Mouse (Mus musculus) G1E (cell line): ENCODE measurements around the gene Igfn1. TPM values are rescaled to one million over a fixed set of nuclear protein-coding genes. Genes with fewer than 3 reads are reported as not detected.

ENCODE experiments used
- ATAC-seq: 2 replicates; pipeline ENCODE4 v1.8.0; 2016; ENCODE audit warnings: mild to moderate bottlenecking; ENCODE audit not compliant: insufficient number of reproducible peaks, poor library complexity, low FRiP score, severe bottlenecking; ENCODE audit errors: extremely low read depth
- DNase-seq: peaks from one replicate; pipeline ENCODE4 v3.0.0; 2012; ENCODE audit warnings: low spot score
- H3K27me3 ChIP-seq: 2 replicates; pipeline ENCODE4 v1.6.1; 2012; ENCODE audit warnings: mild to moderate bottlenecking, low read length, inconsistent platforms; ENCODE audit not compliant: insufficient read depth
- H3K36me3 ChIP-seq: replicated peaks from 2 replicates; pipeline ENCODE3; 2012; ENCODE audit warnings: mild to moderate bottlenecking, inconsistent platforms
- H3K4me1 ChIP-seq: 2 replicates; pipeline ENCODE4 v1.6.1; 2012; ENCODE audit warnings: low read depth, low read length, inconsistent platforms, mixed read lengths; ENCODE audit not compliant: insufficient read depth
- H3K4me3 ChIP-seq: 2 replicates; pipeline ENCODE4 v1.5.1; 2012; ENCODE audit warnings: low read depth, mild to moderate bottlenecking, inconsistent platforms, low read length, moderate library complexity, mixed read lengths
- H3K9me3 ChIP-seq: replicated peaks from 2 replicates; pipeline ENCODE4 v1.6.1; 2012; ENCODE audit warnings: inconsistent platforms
- CTCF ChIP-seq: IDR thresholded peaks from 2 replicates; pipeline ENCODE4 v1.5.1; 2012; ENCODE audit warnings: low read depth, low read length, inconsistent platforms, mixed read lengths
- GATA1 ChIP-seq: IDR thresholded peaks from 2 replicates; pipeline ENCODE4 v1.6.1; 2012; ENCODE audit warnings: borderline replicate concordance, low read length, inconsistent platforms, mixed read lengths
- GATA2 ChIP-seq: IDR thresholded peaks from 2 replicates; pipeline ENCODE4 v1.6.1; 2012; ENCODE audit warnings: low read depth, low read length, inconsistent platforms, borderline replicate concordance
- POLR2AphosphoS5 ChIP-seq: IDR thresholded peaks from 2 replicates; pipeline ENCODE4 v1.6.1; 2012; ENCODE audit warnings: low read depth, low read length, inconsistent platforms; ENCODE audit not compliant: insufficient replicate concordance
- TAL1 ChIP-seq: conservative IDR thresholded peaks from 2 replicates; pipeline ENCODE4 v1.6.1; 2012; ENCODE audit warnings: low read depth, low read length, inconsistent platforms, mixed read lengths
- polyA plus RNA-seq: library from polyadenylated mRNA; stranded (reverse); fragments of >175 nt; gene quantifications from 2 replicates; pipeline ENCODE4 v1.2.3, GENCODE M21; 2012
- total RNA-seq, 2 experiments: library from RNA; stranded (forward) in 1 of 2; stranded (reverse) in 1 of 2; fragments of 200-1000 nt in 1 of 2; fragments of >200 nt in 1 of 2; fragmentation: Nextera tagmentation in 1 of 2; gene quantifications; 2 replicates each; pipeline ENCODE4 v1.2.3; 2014 to 2017

Igfn1 gene
- total and polyA plus RNA-seq, 3 experiments = 0.02 to 0.11 TPM; not detected in 1

DNA sequence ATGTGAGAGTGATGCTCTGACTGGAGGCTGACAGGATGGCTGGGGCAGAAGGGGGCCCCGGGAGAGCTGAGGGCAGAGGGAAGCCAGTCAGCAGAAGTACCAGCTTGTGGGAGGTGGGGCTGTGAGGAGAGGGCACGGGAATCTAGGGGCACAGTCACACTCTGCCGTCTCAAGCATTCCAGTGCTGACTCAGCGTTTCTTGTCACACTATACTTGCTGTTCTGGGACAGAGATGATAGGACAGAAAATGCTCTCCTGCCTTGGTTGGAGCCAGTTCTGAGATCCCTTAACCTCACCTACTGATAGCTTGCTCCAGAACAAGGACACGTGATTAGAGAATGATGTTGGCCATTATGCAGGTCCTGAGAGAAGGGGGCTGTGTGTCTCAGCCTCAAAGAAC is 43.0 kb downstream of the Igfn1 start:
- DNase-seq = no peak
- H3K4me3 ChIP-seq = no peak overlapping the region
- TF ChIP-seq POLR2AphosphoS5 (no peak), GATA2 (no peak), GATA1 (no peak), CTCF (no peak), TAL1 (no peak)
- ATAC-seq = no peak
- no peaks in the 10 kb centered on the region for H3K9me3 ChIP-seq
- H3K36me3 ChIP-seq = no peaks in the 10 kb centered on the region
- peaks cover 84% of the 10 kb centered on the region for H3K27me3 ChIP-seq
- H3K4me1 ChIP-seq = peaks cover 21% of the 10 kb centered on the region

DNA sequence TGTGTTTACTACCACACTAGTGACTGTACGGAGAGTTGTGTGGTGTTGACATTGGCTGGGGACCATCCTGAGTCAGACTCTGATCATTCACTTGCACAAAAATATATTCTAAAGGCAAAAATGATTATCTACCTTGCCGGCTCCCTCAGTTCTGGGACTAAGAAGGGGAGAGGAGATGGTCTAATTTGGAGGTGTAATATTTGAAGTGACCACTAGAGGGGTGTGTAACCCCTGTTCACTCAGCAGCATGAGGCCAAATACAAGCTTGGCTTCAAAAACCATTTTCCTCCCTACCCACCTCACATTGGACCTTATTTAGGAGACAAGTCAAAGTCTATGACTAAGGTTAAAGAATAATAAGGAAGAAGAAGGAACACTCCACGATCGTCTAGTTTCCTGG is 47.7 kb downstream of the Igfn1 start:
- peak; percentile 90 for TF ChIP-seq CTCF
- no peak for TF ChIP-seq TAL1
- H3K4me3 ChIP-seq = no peak overlapping the region
- DNase-seq (peak; percentile 51), ATAC-seq (0 out of 2 replicates have a peak, but pooled peaks have one; percentile 51)
- H3K27me3 ChIP-seq = peaks cover 72% of the 10 kb centered on the region
- H3K4me1 ChIP-seq = peaks cover 16% of the 10 kb centered on the region
- H3K36me3 ChIP-seq = no peaks in the 10 kb centered on the region
- no peaks in the 10 kb centered on the region for H3K9me3 ChIP-seq

DNA sequence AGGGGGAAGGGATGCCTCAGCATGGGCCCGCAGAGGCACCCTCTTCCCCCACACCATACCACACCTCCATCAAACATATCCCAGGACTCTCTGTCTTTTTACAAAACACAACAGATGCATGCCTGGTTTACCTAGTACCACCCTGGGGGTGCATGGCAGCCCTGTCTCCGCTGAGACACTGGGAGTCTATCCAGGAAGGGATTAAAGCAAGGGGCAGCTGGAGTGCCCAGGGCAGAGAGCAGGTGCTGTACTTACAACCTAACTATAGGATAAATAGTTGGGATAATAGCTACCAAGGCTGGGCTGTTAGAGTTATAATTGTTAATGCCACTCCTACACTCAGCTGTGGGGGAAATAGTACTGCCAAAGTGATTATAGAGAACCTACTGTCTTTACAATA is 57.3 kb downstream of the Igfn1 start:
- no peak for DNase-seq
- H3K9me3 ChIP-seq = no peaks in the 10 kb centered on the region
- no peak for ATAC-seq
- H3K36me3 ChIP-seq = no peaks in the 10 kb centered on the region
- H3K4me1 ChIP-seq = peaks cover 13% of the 10 kb centered on the region
- TF ChIP-seq CTCF (no peak), GATA2 (no peak), POLR2AphosphoS5 (no peak), GATA1 (no peak), TAL1 (no peak)
- no peak overlapping the region for H3K4me3 ChIP-seq
- H3K27me3 ChIP-seq = peaks cover 42% of the 10 kb centered on the region

DNA sequence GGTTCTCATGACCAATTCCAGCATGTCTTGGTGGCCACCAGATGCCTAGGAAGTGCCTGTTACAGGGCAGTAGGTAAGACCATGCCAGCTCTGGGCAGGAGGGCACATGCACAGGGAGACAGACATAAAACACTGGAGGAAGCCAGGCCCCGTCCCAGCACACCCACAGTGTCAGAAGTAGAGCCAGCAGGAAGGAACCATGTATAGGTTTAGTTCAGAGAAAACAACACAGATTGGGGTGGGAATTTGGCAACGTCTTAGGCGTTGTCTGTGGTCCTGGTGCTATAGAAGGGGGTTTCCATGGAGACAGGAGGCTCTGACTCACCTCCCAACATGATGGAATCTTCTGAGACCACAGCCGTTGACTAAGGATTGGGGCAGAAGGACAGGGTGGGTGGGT is 59.9 kb downstream of the Igfn1 start:
- Histone ChIP-seq H3K9me3 (no peaks in the 10 kb centered on the region), H3K36me3 (no peaks in the 10 kb centered on the region), H3K4me3 (no peak overlapping the region), H3K4me1 (peaks cover 28% of the 10 kb centered on the region), H3K27me3 (peaks cover 42% of the 10 kb centered on the region)
- no peak for TF ChIP-seq GATA2
- TF ChIP-seq GATA1 = no peak
- TF ChIP-seq POLR2AphosphoS5 = no peak
- TF ChIP-seq TAL1 = no peak
- no peak for TF ChIP-seq CTCF
- ATAC-seq (no peak), DNase-seq (no peak)

DNA sequence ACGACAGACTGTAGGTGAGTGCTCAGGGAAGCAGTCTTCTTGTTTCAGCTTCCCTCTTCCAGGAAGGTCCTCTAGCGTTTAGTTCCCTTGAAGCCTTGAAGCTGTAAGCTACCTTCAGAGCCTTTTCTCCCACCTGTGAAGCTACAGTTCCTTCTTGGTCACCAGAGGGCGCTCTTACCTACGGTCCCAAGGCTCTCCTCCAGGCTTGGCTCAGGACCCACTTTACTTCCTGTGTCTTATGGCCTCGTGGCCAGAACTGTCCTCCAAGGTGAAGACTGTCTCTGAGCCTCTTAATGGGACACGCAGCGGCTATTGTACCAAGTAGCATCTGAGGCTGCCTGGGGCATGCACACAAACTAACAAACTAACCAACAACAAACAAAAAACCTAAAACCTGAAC is 60.4 kb downstream of the Igfn1 start:
- no peak for TF ChIP-seq GATA2
- TF ChIP-seq POLR2AphosphoS5 = no peak
- peak; percentile 86 for TF ChIP-seq CTCF
- TF ChIP-seq TAL1 = no peak
- Histone ChIP-seq H3K4me1 (peaks cover 32% of the 10 kb centered on the region), H3K27me3 (peaks cover 39% of the 10 kb centered on the region), H3K4me3 (no peak overlapping the region), H3K36me3 (no peaks in the 10 kb centered on the region), H3K9me3 (no peaks in the 10 kb centered on the region)
- peak; percentile 73 for DNase-seq
- no peak for ATAC-seq

DNA sequence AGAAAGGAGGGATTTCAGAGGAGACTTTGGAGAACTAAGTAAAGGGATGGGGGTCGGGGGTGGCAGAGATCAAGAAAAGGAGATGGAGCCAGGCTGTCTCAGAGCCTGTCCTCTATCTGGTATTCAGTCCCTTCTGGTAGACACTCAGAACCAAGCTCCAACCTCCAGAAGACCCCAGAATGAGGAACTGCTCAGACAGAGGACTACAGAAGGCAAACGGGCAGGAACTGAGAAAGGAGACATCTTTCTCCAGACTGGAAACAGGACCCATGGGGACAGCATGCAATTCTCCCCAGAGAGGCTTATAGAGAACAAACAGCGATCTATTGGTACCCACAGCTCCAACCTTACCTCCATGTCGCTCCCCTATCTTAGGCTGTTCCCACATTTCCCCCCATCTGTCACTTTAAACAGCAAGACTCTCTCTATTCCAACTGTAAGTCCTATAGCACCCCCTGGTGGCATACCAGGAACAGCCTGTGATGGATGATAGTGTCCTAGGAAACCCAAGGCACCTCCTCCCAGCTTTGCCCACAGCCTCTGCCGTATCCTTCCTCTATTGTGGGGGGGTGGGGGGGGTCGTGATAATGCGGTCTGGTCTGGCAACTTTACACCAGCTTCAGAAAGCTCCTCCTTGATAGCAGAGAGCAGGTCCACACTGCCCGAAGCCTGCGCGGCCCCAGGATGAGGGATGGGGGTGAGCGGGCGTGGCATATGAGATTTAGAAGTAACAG is 61.4 kb downstream of the Igfn1 start:
- ATAC-seq = no peak
- Histone ChIP-seq H3K4me3 (no peak overlapping the region), H3K4me1 (peaks cover 32% of the 10 kb centered on the region), H3K9me3 (no peaks in the 10 kb centered on the region), H3K36me3 (no peaks in the 10 kb centered on the region), H3K27me3 (peaks cover 39% of the 10 kb centered on the region)
- peak; percentile 72 for DNase-seq
- TF ChIP-seq CTCF = peak; percentile 65; the same call in 1 of the 2 replicates
- TF ChIP-seq GATA1 = no peak
